Mouse (Mus musculus) neural tube, embryonic 13.5 days (tissue): ENCODE data around the gene Hnrnpa2b1. TPM values are rescaled to one million over a fixed set of nuclear protein-coding genes. Genes with fewer than 3 reads are reported as not detected.

Experiments
- ATAC-seq: fragments of 200-750 bp; cut with Nextera tagmentation; 2 replicates; pipeline ENCODE4 v1.8.0; 2017; ENCODE audit warnings: low read depth, mild to moderate bottlenecking, moderate TSS enrichment, moderate library complexity
- H3K27ac ChIP-seq: fragments of 300-500 bp; sonication (generic); replicated peaks from 2 replicates; pipeline ENCODE4 v1.5.1; 2015; ENCODE audit warnings: moderate library complexity, mild to moderate bottlenecking, inconsistent platforms
- H3K27me3 ChIP-seq: fragments of 300-500 bp; sonication (generic); 2 replicates; pipeline ENCODE4 v1.6.1; 2015; ENCODE audit warnings: mild to moderate bottlenecking, inconsistent platforms
- H3K36me3 ChIP-seq: fragments of 300-500 bp; sonication (generic); 2 replicates; pipeline ENCODE4 v1.6.1; 2015; ENCODE audit warnings: mild to moderate bottlenecking, inconsistent platforms
- H3K4me1 ChIP-seq: fragments of 300-500 bp; sonication (generic); replicated peaks from 2 replicates; pipeline ENCODE4 v1.6.1; 2015; ENCODE audit warnings: inconsistent platforms
- H3K4me2 ChIP-seq: fragments of 300-500 bp; sonication (generic); 2 replicates; pipeline ENCODE4 v1.6.1; 2015; ENCODE audit warnings: inconsistent platforms, mild to moderate bottlenecking, moderate library complexity
- H3K4me3 ChIP-seq: fragments of 300-500 bp; sonication (generic); 2 replicates; pipeline ENCODE4 v1.5.1; 2015; ENCODE audit warnings: mild to moderate bottlenecking, inconsistent platforms
- H3K9ac ChIP-seq: fragments of 300-500 bp; sonication (generic); 2 replicates; pipeline ENCODE4 v1.6.1; 2015; ENCODE audit warnings: moderate library complexity, mild to moderate bottlenecking, inconsistent platforms
- H3K9me3 ChIP-seq: fragments of 300-500 bp; sonication (generic); 2 replicates; pipeline ENCODE4 v1.6.1; 2016; ENCODE audit warnings: inconsistent platforms
- WGBS: fragments of 180-500 bp; shearing (Covaris S2); methylation state at CpG from one replicate; pipeline ENCODE4 v1.1.7; 2015; 5-methylcytosine and 5-hydroxymethylcytosine counted together
- polyA plus RNA-seq: library from polyadenylated mRNA; unstranded; fragments of >200 nt; fragmentation: Nextera tagmentation; extraction: Ambion mirVana; gene quantifications from 2 replicates; pipeline ENCODE4 v1.2.1, GENCODE M21; 2015

The Hnrnpa2b1 gene
- 1,536 and 1,756 TPM in 2 replicates for polyA plus RNA-seq

GRCm38 (mm10) chr6:51469715-51470310, at the start of gene Hnrnpa2b1:
Gene Hnrnpa2b1, minus strand, starts transcription at chr6:51469894.
- ATAC-seq = peak; percentile 91
- H3K9ac ChIP-seq = peak within 1 kb of the TSS; percentile 100
- H3K9me3 ChIP-seq = no peaks in the 10 kb centered on the region
- under 1% methylated on average over 63 of the region's 63 CpGs for WGBS
- peak within 1 kb of the TSS; percentile 98 for H3K4me3 ChIP-seq
- H3K4me1 ChIP-seq = peaks cover 55% of the 10 kb centered on the region
- H3K27me3 ChIP-seq = no peaks in the 10 kb centered on the region
- peak within 1 kb of the TSS; percentile 79 for H3K4me2 ChIP-seq
- H3K27ac ChIP-seq = peak within 1 kb of the TSS; percentile 100
- peaks cover 46% of the 10 kb centered on the region for H3K36me3 ChIP-seq

GRCm38 (mm10) chr6:51514860-51515259, 45.2 kb upstream of the Hnrnpa2b1 start:
- Histone ChIP-seq H3K9me3 (peaks cover 8% of the 10 kb centered on the region; the same call in 1 of the 2 replicates), H3K27ac (no peak overlapping the region), H3K27me3 (no peaks in the 10 kb centered on the region), H3K36me3 (no peaks in the 10 kb centered on the region), H3K4me2 (no peak overlapping the region), H3K9ac (no peak overlapping the region), H3K4me1 (no peaks in the 10 kb centered on the region), H3K4me3 (no peak overlapping the region)
- ATAC-seq = no peak
- 90% methylated on average over 7 of the region's 7 CpGs for WGBS

GRCm38 (mm10) chr6:51513745-51514144, 44.1 kb upstream of the Hnrnpa2b1 start:
- ATAC-seq = no peak
- H3K9ac ChIP-seq = no peak overlapping the region
- H3K4me2 ChIP-seq = no peak overlapping the region
- no peak overlapping the region for H3K4me3 ChIP-seq
- H3K9me3 ChIP-seq = peaks cover 8% of the 10 kb centered on the region; the same call in 1 of the 2 replicates
- WGBS = 75% methylated on average over 3 of the region's 3 CpGs
- H3K27ac ChIP-seq = no peak overlapping the region
- no peaks in the 10 kb centered on the region for H3K27me3 ChIP-seq
- no peaks in the 10 kb centered on the region for H3K36me3 ChIP-seq
- peaks cover 1% of the 10 kb centered on the region for H3K4me1 ChIP-seq

- 65% methylated on average over 1 of the region's 1 CpGs for WGBS
- Histone ChIP-seq H3K36me3 (no peaks in the 10 kb centered on the region), H3K9me3 (no peaks in the 10 kb centered on the region), H3K27me3 (no peaks in the 10 kb centered on the region), H3K4me1 (peaks cover 5% of the 10 kb centered on the region), H3K27ac (no peak overlapping the region), H3K4me3 (no peak overlapping the region), H3K9ac (no peak overlapping the region), H3K4me2 (no peak overlapping the region)
- ATAC-seq = no peak
Observed at GRCm38 (mm10) chr6:51510946-51511345, 41.3 kb upstream of the Hnrnpa2b1 start.

- ATAC-seq = no peak
- H3K4me3 ChIP-seq = no peak overlapping the region
- no peaks in the 10 kb centered on the region for H3K36me3 ChIP-seq
- no peak overlapping the region for H3K4me2 ChIP-seq
- WGBS = 30% methylated on average over 5 of the region's 5 CpGs
- no peaks in the 10 kb centered on the region for H3K27me3 ChIP-seq
- no peak overlapping the region for H3K27ac ChIP-seq
- no peaks in the 10 kb centered on the region for H3K9me3 ChIP-seq
- peaks cover 5% of the 10 kb centered on the region for H3K4me1 ChIP-seq
- no peak overlapping the region for H3K9ac ChIP-seq
Observed at GRCm38 (mm10) chr6:51510094-51510493, 40.4 kb upstream of the Hnrnpa2b1 start.

- peak overlapping the region; percentile 33 for H3K4me3 ChIP-seq
- peak overlapping the region; percentile 61 for H3K27ac ChIP-seq
- H3K27me3 ChIP-seq = no peaks in the 10 kb centered on the region
- H3K36me3 ChIP-seq = no peaks in the 10 kb centered on the region
- peak overlapping the region; percentile 61 for H3K9ac ChIP-seq
- peak overlapping the region; percentile 55 for H3K4me2 ChIP-seq
- peak; percentile 88 for ATAC-seq
- H3K4me1 ChIP-seq = peaks cover 5% of the 10 kb centered on the region
- WGBS = 27% methylated on average over 18 of the region's 18 CpGs
- H3K9me3 ChIP-seq = no peaks in the 10 kb centered on the region
Observed at GRCm38 (mm10) chr6:51508750-51509648, 39.3 kb upstream of the Hnrnpa2b1 start.

- Histone ChIP-seq H3K27ac (no peak overlapping the region), H3K9ac (no peak overlapping the region), H3K9me3 (no peaks in the 10 kb centered on the region), H3K4me2 (no peak overlapping the region), H3K4me1 (peaks cover 5% of the 10 kb centered on the region), H3K36me3 (no peaks in the 10 kb centered on the region), H3K4me3 (no peak overlapping the region), H3K27me3 (no peaks in the 10 kb centered on the region)
- no peak for ATAC-seq
- WGBS = 62% methylated on average over 2 of the region's 2 CpGs
Observed at GRCm38 (mm10) chr6:51507556-51507955, 37.9 kb upstream of the Hnrnpa2b1 start.

GRCm38 (mm10) chr6:51505671-51506070, 36.0 kb upstream of the Hnrnpa2b1 start:
- Histone ChIP-seq H3K9ac (no peak overlapping the region), H3K4me3 (no peak overlapping the region), H3K4me1 (peaks cover 5% of the 10 kb centered on the region), H3K27me3 (no peaks in the 10 kb centered on the region), H3K9me3 (no peaks in the 10 kb centered on the region), H3K27ac (no peak overlapping the region), H3K4me2 (no peak overlapping the region), H3K36me3 (no peaks in the 10 kb centered on the region)
- no peak for ATAC-seq
- 65% methylated on average over 1 of the region's 1 CpGs for WGBS

GRCm38 (mm10) chr6:51497321-51498111, 27.8 kb upstream of the Hnrnpa2b1 start:
- Histone ChIP-seq H3K27me3 (no peaks in the 10 kb centered on the region), H3K4me2 (no peak overlapping the region), H3K36me3 (no peaks in the 10 kb centered on the region), H3K9ac (no peak overlapping the region), H3K9me3 (no peaks in the 10 kb centered on the region), H3K4me3 (no peak overlapping the region), H3K4me1 (no peaks in the 10 kb centered on the region), H3K27ac (no peak overlapping the region)
- no peak for ATAC-seq
- 77% methylated on average over 8 of the region's 8 CpGs for WGBS

- ATAC-seq = no peak
- no peak overlapping the region for H3K4me3 ChIP-seq
- no peak overlapping the region for H3K4me2 ChIP-seq
- H3K9me3 ChIP-seq = no peaks in the 10 kb centered on the region
- H3K27me3 ChIP-seq = no peaks in the 10 kb centered on the region
- 0 out of 2 replicates have a peak, but pooled peaks cover under 1% of the 10 kb centered on the region for H3K36me3 ChIP-seq
- 75% methylated on average over 2 of the region's 2 CpGs for WGBS
- no peak overlapping the region for H3K27ac ChIP-seq
- H3K9ac ChIP-seq = no peak overlapping the region
- no peaks in the 10 kb centered on the region for H3K4me1 ChIP-seq
Observed at GRCm38 (mm10) chr6:51489787-51490186, 20.1 kb upstream of the Hnrnpa2b1 start.

GRCm38 (mm10) chr6:51486731-51487130, 17.0 kb upstream of the Hnrnpa2b1 start:
- Histone ChIP-seq H3K27me3 (no peaks in the 10 kb centered on the region), H3K4me1 (no peaks in the 10 kb centered on the region), H3K36me3 (peaks cover 20% of the 10 kb centered on the region), H3K27ac (no peak overlapping the region), H3K9me3 (no peaks in the 10 kb centered on the region), H3K4me2 (no peak overlapping the region), H3K4me3 (no peak overlapping the region), H3K9ac (no peak overlapping the region)
- WGBS = 93% methylated on average over 5 of the region's 5 CpGs
- no peak for ATAC-seq
